Mouse (Mus musculus) left cerebral cortex, adult 11 months (tissue): ENCODE results near the gene Foxa2.

Experiments used
- DNase-seq: peaks from one replicate; pipeline ENCODE4 v3.0.0; 2022; ENCODE audit warnings: low spot score

The Foxa2 gene

GRCm38 (mm10) chr2:148004554-148005521, 41.9 kb downstream of the Foxa2 start:
- no peak for DNase-seq

- DNase-seq, result no peak
These were observed 43.3 kb downstream of the Foxa2 start for GRCm38 (mm10) chr2:148003511-148003910.

GRCm38 (mm10) chr2:147998206-147998966, 48.4 kb downstream of the Foxa2 start:
- no peak for DNase-seq

GRCm38 (mm10) chr2:147996781-147997180, 50.0 kb downstream of the Foxa2 start:
- DNase-seq, result no peak

GRCm38 (mm10) chr2:147993821-147994220, 52.9 kb downstream of the Foxa2 start:
- no peak for DNase-seq

- DNase-seq, result no peak
These were observed 53.7 kb downstream of the Foxa2 start for GRCm38 (mm10) chr2:147992935-147993679.
